Mouse (Mus musculus): ENCODE measurements around the gene Rbm47. TPM values are rescaled to one million over a fixed set of nuclear protein-coding genes. Genes with fewer than 3 reads are reported as not detected.

Gene Rbm47
- total RNA-seq, 2 experiments from 2014 or later, result 2.3 to 3.7 TPM

- DNase-seq, result peak; percentile 39 to 42
- intact Hi-C loops (cut with DNase I), result no loop called here
Observed at GRCm38 (mm10) chr5:66069470-66070144, 103.3 kb downstream of the Rbm47 start.

- DNase-seq, result no peak
- intact Hi-C loops (cut with DNase I), result no loop called here
Observed at GRCm38 (mm10) chr5:66069133-66069469, 103.8 kb downstream of the Rbm47 start.

- DNase-seq, result no peak
- intact Hi-C loops (cut with DNase I), result no loop called here
Observed at GRCm38 (mm10) chr5:66068068-66068920, 104.6 kb downstream of the Rbm47 start.

GRCm38 (mm10) chr5:66067219-66067618 lies 105.7 kb downstream of the Rbm47 start:
- intact Hi-C loops (cut with DNase I), result no loop called here
- DNase-seq, result no peak

- no peak for DNase-seq
- intact Hi-C loops (cut with DNase I), result no loop called here
Observed at GRCm38 (mm10) chr5:66062930-66063220, 110.0 kb downstream of the Rbm47 start.

- intact Hi-C loops (cut with DNase I), result no loop called here
Observed at GRCm38 (mm10) chr5:66062046-66062929, 110.6 kb downstream of the Rbm47 start.

GRCm38 (mm10) chr5:66061667-66062045 lies 111.3 kb downstream of the Rbm47 start:
- DNase-seq, result no peak
- intact Hi-C loops (cut with DNase I), result no loop called here

More at GRCm38 (mm10) chr5:66062046-66062929, 110.6 kb downstream of the Rbm47 start:
- DNase-seq, result no peak

- intact Hi-C loops (cut with DNase I), result no loop called here
- DNase-seq, result no peak
Observed at GRCm38 (mm10) chr5:66058844-66059243, 114.1 kb downstream of the Rbm47 start.

GRCm38 (mm10) chr5:66056680-66057079 lies 116.2 kb downstream of the Rbm47 start:
- DNase-seq, result no peak
- intact Hi-C loops (cut with DNase I), result no loop called here

- no peak for DNase-seq
- intact Hi-C loops (cut with DNase I), result no loop called here
Observed at GRCm38 (mm10) chr5:66054394-66054793, 118.5 kb downstream of the Rbm47 start.

GRCm38 (mm10) chr5:66052777-66053548 lies 120.0 kb downstream of the Rbm47 start:
- intact Hi-C loops (cut with DNase I), result no loop called here
- no peak for DNase-seq

- DNase-seq, result no peak
- intact Hi-C loops (cut with DNase I), result no loop called here
Observed at GRCm38 (mm10) chr5:66050841-66051240, 122.1 kb downstream of the Rbm47 start.

GRCm38 (mm10) chr5:66046356-66046755 lies 126.6 kb downstream of the Rbm47 start:
- intact Hi-C loops (cut with DNase I), result no loop called here
- DNase-seq, result no peak

- no peak for DNase-seq
- intact Hi-C loops (cut with DNase I), result no loop called here
Observed at GRCm38 (mm10) chr5:66043897-66044296, 129.0 kb downstream of the Rbm47 start.

- intact Hi-C loops (cut with DNase I), result no loop called here
- no peak for DNase-seq
Observed at GRCm38 (mm10) chr5:66042651-66043340, 130.1 kb downstream of the Rbm47 start.

- intact Hi-C loops (cut with DNase I), result no loop called here
- DNase-seq, result no peak
Observed at GRCm38 (mm10) chr5:66040744-66041279, 132.1 kb downstream of the Rbm47 start.

- intact Hi-C loops (cut with DNase I), result no loop called here
Observed at GRCm38 (mm10) chr5:66039813-66040212, 133.1 kb downstream of the Rbm47 start.

GRCm38 (mm10) chr5:66037066-66037465 lies 135.9 kb downstream of the Rbm47 start:
- intact Hi-C loops (cut with DNase I), result no loop called here
- DNase-seq, result no peak

More at GRCm38 (mm10) chr5:66039813-66040212, 133.1 kb downstream of the Rbm47 start:
- no peak for DNase-seq

- intact Hi-C loops (cut with DNase I), result no loop called here
Observed at GRCm38 (mm10) chr5:66036440-66037054, 136.4 kb downstream of the Rbm47 start.

More at GRCm38 (mm10) chr5:66036440-66037054, 136.4 kb downstream of the Rbm47 start:
- DNase-seq, result no peak

All from heart, postnatal 10 days (tissue).